Mouse (Mus musculus): ENCODE results near the gene Cebpa. TPM values are rescaled to one million over a fixed set of nuclear protein-coding genes. Genes with fewer than 3 reads are reported as not detected.

The Cebpa gene
- total and polyA plus RNA-seq, 3 experiments: 2.3 to 4.4 TPM; not detected in 1

DNA sequence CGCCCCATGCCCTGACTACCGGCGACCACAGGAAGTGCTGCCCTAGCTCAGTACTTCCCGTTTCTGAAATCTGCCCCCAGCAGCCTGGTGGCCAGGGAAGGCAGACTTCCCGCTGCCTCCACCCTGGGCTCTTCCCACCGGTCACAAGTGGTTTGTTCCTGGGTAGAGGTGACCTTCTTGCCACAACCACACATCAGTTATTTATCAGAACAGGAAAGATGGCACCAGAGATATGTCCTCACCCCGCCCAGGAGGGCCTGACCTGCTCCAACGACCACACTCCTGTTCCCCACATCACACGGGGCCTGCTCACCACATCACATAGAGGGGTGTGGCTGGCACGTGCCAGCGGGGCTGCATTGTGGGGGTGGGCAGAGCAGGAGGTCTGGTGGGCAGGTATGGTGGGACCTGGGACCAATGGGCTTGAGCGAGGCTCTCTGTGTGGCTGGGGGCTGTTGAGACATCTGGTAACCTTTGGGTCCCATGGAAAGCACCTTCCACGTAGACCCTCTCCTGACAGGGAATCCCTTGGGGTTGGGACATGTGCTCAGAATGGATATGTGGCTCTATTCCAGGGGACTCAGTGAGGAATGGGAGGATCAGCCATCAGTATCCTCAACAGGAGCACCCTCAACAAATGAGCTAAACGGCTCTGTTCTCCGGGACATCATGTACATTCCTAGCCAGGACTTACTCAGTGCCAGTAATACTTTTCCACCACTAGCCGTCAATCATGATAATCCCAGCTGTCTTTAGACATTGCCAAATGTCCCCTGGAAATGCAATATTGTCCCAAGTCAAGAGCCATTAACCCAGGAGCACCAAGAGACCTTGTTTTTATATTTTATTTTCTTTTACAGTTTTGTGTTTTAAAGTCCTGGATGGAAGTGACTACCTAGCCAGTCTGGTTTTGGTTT lies 37.7 kb downstream of the Cebpa start (continued):
- TF ChIP-seq ZMIZ1 (IDR thresholded peaks at IDR 0.05; ENCODE audit: low read depth, low read length) (no peak), CHD2 (IDR thresholded peaks at IDR 0.05; ENCODE audit: low read length) (no peak), CTCF (IDR thresholded peaks at IDR 0.05 in 2 of 3, conservative IDR thresholded peaks at IDR 0.05 in 1 of 3; ENCODE audit: control insufficient read depth in 1 of 3, insufficient read depth in 1 of 3, low read depth in 2 of 3, low read length in 3 of 3, poor library complexity in 1 of 3, severe bottlenecking in 1 of 3) (no peak), POLR2AphosphoS2 (IDR thresholded peaks at IDR 0.05; ENCODE audit: low read length) (no peak), NELFE (IDR thresholded peaks at IDR 0.05; ENCODE audit: low read depth, low read length) (peak; percentile 33; the same call in 1 of the 2 replicates), ELF1 (IDR thresholded peaks at IDR 0.05; ENCODE audit: low read depth, low read length) (0 out of 2 replicates have a peak, but pooled peaks have one; percentile 17), RAD21 (IDR thresholded peaks at IDR 0.05; ENCODE audit: low read depth, low read length) (no peak), SMC3 (IDR thresholded peaks at IDR 0.05; ENCODE audit: low read depth, low read length) (no peak), E2F4 (IDR thresholded peaks at IDR 0.05; ENCODE audit: borderline replicate concordance, low read depth, low read length) (no peak), TBP (IDR thresholded peaks at IDR 0.05; ENCODE audit: low read depth, low read length) (no peak), ZC3H11A (IDR thresholded peaks at IDR 0.05; ENCODE audit: low read depth, low read length) (no peak), HCFC1 (IDR thresholded peaks at IDR 0.05; ENCODE audit: low read depth, low read length) (no peak), CHD1 (IDR thresholded peaks at IDR 0.05; ENCODE audit: low read depth, low read length) (no peak), MYC (IDR thresholded peaks at IDR 0.05; ENCODE audit: low read depth, low read length) (no peak), USF1 (IDR thresholded peaks at IDR 0.05; ENCODE audit: low read depth, low read length) (no peak), ZNF384 (IDR thresholded peaks at IDR 0.05; ENCODE audit: low read depth, low read length) (no peak), UBTF (IDR thresholded peaks at IDR 0.05; ENCODE audit: borderline replicate concordance, insufficient read depth, low read depth, low read length) (no peak), POLR2A (IDR thresholded peaks at IDR 0.05; ENCODE audit: control insufficient read depth in 1 of 2, insufficient read depth in 1 of 2, low read depth in 1 of 2, low read length in 2 of 2, poor library complexity in 1 of 2) (peak; percentile 33 to 41; a peak in 1 of 4 replicates), GABPA (IDR thresholded peaks at IDR 0.05; ENCODE audit: low read depth, low read length) (no peak)

DNA sequence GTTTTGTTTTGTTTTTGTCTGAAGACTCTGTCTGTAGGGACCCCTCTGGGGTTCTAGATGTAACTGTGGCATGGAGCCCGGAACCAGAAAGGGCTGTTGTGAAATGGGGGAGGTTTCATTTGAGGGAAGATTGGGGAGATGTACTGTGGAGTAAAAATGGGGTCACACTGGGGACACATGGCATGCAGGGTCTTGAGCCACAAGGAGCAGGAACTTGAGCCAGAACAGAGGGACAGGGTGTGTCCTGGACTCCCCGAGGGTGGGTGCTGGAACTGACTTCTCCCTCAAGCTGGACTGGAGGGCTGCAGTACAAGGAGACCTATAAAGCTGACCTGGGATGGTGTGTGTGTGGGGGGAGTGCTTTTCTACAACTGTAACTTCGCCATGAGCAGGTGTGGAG lies 38.4 kb downstream of the Cebpa start:
- H3K9me3 ChIP-seq (replicated peaks; ENCODE audit: insufficient read depth, low read length): no peaks in the 10 kb centered on the region
- H3K27ac ChIP-seq (ENCODE audit: control insufficient read depth, low read depth, low read length): no peak overlapping the region
- DNase-seq (ENCODE audit: low read depth, low spot score): no peak
- no peak overlapping the region for H3K9ac ChIP-seq (ENCODE audit: control insufficient read depth, low read depth, low read length, poor library complexity, severe bottlenecking)
- peaks cover 13 to 48% of the 10 kb centered on the region in 2 experiments for H3K4me1 ChIP-seq (ENCODE audit: control insufficient read depth in 1 of 2, insufficient read depth in 2 of 2, low read length in 2 of 2)
- no peak overlapping the region for H3K4me3 ChIP-seq (ENCODE audit: control insufficient read depth in 1 of 2, insufficient read depth in 1 of 2, low read depth in 2 of 2, low read length in 2 of 2)
- peaks cover 0 to 20% of the 10 kb centered on the region in 2 experiments; a peak in 2 of 4 replicates for H3K36me3 ChIP-seq (ENCODE audit: control insufficient read depth in 1 of 2, insufficient read depth in 2 of 2, low read length in 2 of 2)
- no peaks in the 10 kb centered on the region for H3K27me3 ChIP-seq (ENCODE audit: control insufficient read depth in 1 of 2, insufficient read depth in 2 of 2, low read length in 2 of 2)
- TF ChIP-seq GATA1 (IDR thresholded peaks at IDR 0.05; ENCODE audit: low read depth, low read length) (no peak), POLR2AphosphoS5 (IDR thresholded peaks at IDR 0.05; ENCODE audit: borderline replicate concordance, low read depth, low read length) (no peak), EP300 (IDR thresholded peaks at IDR 0.05; ENCODE audit: low read depth in 1 of 2, low read length in 2 of 2) (no peak), MAX (IDR thresholded peaks at IDR 0.05; ENCODE audit: low read length) (no peak), BHLHE40 (IDR thresholded peaks at IDR 0.05; ENCODE audit: borderline replicate concordance, low read depth, low read length) (no peak), MXI1 (IDR thresholded peaks at IDR 0.05; ENCODE audit: low read depth, low read length) (no peak), MAFK (IDR thresholded peaks at IDR 0.05; ENCODE audit: borderline replicate concordance, low read depth, low read length) (no peak), MEF2A (IDR thresholded peaks at IDR 0.05; ENCODE audit: extremely low read depth, insufficient replicate concordance, low read depth, low read length, poor library complexity, severe bottlenecking) (no peak)
- H3K79me2 ChIP-seq (ENCODE audit: control insufficient read depth, insufficient read depth, low read length, poor library complexity): no peaks in the 10 kb centered on the region
